Mouse (Mus musculus) cerebellum, adult 18-20 months (tissue): ENCODE measurements around the gene Zbtb8a.

ENCODE experiments used
- DNase-seq, 2 experiments: peaks; one replicate each; pipeline ENCODE4 v3.0.0; 2021

The Zbtb8a gene

DNA sequence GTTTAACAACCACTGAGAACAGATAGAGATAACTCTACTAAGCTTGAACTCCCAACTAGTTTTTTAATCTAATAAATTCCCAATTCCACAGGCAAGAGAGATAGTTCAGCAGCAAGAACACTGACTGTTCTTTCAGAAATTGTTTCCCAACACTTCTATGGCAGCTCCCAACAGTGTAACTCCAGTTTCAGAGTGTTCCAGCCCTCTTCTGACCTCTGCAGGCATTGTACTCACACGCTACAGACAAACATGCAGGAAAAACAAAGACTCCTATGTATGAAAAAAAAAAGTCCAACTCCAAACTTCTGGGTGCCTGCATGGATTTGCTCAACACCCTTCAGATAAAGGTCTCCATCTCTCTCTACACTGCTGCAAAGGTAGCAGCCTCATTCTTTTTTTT lies 45.1 kb downstream of the Zbtb8a start:
- no peak for DNase-seq

DNA sequence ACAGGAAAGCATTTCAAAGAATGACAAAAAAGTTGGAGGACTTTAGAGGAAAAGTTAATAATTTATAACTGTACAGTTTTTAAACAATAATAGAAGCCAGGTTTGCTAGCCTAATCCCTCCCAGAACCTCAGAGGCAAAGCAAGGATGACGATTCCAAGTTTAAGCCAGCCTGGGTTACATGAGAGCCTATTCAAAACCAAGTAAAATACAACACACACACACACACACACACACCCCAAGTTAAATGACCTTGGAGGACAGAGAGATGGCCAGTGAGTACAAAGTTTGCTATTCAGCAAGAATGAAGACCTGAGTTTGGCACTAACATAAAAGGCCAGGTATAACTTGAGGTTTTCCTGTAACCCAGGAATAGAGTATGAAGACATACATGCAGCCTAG lies 51.7 kb downstream of the Zbtb8a start:
- DNase-seq: no peak

DNA sequence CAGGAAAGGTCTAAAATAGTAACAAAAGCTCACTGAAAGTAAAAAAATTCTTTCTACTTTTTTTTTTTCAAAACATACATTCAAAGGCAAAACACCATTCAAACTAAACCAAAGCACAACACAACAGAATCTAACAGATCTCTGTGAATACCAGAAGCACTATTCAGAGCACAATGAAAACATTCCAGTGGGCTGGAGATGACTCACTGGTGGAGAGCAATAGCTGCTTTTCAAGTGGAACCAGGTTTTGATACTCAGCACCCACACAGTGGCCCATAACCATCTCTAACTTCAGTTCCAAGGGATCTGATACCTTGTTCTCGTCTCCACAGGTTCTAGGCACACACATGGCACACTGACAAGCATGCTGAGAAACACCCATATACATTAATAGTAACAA lies 53.2 kb downstream of the Zbtb8a start:
- DNase-seq: no peak

DNA sequence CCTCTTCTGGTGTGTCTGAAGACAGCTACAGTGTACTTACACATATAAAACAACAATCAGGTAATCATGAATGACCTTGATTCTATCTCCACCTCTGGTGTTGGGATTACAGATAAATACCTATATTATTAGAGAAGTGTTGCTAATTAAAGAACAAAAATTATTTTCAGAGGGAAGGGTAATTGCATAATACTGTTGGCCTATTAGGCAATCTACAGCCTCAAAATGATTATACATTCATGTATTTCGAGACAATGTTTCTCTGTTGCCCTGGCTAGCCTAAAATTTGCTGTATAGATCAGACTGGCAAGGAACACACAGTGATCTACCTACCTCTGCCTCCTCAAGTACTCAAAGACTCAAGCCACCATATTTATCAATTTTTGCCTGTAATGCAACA lies 54.4 kb downstream of the Zbtb8a start:
- no peak for DNase-seq

DNA sequence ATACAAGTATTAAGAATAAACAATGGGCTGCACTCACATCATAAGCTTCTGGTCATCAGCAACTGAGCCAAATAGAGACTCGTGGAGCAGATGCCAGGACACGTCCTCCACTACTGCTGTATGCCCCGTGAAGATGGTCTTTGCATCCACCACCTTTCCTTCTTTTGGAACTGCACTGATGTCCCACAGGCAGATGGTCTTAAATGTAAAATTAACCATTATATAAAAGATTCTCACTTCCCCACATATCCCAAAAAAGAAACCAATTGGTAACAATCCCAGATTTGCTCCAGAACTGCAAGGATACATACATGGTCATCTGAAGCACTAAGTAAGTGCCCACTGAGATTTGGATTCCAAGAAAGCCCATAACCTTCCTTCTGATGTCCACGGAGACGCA lies 55.9 kb downstream of the Zbtb8a start:
- no peak for DNase-seq

DNA sequence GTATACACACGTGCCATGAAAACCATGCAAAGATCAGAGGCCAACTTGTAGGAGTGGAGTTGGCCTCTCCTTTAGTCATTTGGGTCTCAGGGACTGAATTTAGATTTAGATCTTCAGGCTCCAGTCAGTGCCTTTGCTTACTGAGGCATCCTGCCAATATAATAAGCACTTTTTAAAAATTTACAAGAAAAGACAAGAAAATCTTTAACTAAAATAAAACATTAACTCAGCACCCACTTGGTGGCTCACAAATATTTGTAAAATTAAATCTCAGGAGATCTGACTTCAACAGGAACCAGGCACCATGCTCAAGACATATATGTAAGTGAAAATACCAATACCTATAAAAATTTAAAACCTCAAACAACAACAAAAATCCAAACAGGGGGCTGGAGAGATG lies 57.0 kb downstream of the Zbtb8a start:
- DNase-seq: no peak

DNA sequence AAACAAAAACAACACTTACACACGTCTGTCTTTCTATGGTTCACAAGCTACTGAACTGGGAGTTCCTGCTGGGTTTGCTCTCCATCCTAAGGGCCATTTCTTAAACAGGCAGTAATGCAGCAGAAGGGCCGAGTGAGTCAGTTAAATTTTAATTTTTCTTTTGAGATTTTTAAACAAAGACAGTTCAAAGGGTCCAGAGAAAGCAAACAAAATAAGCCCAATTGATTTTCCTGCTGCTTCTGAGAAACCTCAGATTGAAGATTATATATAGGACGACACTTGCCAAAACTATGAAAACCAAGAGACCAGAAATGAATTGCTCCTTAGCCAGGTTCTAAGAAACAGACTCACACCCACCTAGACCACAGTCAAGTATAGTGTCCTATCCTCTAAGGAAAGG lies 64.0 kb downstream of the Zbtb8a start:
- DNase-seq: no peak

DNA sequence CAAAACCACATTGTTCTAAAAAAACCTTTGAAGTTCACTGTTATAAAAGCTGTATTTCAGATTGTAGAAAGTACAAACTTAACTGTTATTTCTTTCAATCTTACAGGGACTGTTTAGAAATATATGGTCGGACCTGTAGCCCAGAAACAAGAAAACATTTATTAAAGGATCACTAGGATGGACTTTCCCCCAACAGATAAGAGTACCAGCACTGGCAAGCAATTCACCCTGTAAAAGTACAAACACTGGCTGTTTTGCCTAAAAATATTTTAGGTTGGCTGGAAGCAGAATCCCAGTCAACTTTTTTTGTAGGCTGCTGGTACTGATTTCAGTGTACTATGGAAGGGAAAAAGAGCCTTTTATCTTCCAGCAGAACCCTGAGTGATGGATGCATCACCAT lies 70.0 kb downstream of the Zbtb8a start:
- no peak for DNase-seq

DNA sequence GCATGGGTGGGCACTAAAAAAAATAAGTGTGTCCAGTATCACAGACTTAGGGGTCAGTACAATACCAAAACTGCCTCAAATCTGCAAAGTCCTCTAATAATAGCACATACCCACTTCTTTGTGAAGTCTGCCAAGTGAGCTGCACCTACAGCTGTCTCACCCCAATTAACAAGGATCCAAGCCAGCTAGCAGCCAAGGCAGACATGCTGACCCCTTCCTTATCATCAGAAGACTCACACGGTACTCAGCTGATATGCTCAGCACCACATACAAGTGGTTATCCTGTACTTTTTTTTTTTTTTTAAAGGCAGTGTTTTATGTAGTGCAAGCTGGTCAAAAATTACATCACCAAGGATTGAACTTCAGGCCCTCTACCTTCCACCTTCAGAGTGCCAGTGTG lies 73.6 kb downstream of the Zbtb8a start:
- no peak for DNase-seq

DNA sequence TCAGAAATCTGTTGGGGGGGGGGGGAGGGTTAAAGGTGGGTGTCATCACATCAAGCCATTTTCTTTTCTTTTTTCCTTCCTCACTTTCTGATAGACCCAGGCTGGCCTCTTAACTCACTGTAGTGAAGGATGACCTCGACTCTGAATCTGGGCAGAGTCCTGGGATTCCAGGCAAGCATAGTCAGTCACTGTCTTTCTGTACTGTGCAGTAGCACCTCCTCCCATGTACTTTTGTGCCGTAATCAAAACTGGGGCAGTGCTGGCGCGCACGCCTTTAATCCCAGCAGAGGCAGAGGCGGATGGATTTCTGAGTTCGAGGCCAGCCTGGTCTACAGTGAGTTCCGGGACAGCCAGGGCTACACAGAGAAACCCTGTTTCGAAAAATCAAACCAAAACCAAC lies 74.1 kb downstream of the Zbtb8a start:
- no peak for DNase-seq
